Mouse (Mus musculus) liver, adult 2 months (tissue): ENCODE data around the gene Cdk19. TPM values are rescaled to one million over a fixed set of nuclear protein-coding genes. Genes with fewer than 3 reads are reported as not detected.

Source experiments
- DNase-seq: peaks from one replicate; pipeline ENCODE4 v3.0.0-alpha.2; 2011; ENCODE audit warnings: low read depth, low spot score; ENCODE audit errors: extremely low read depth
- H3K27ac ChIP-seq: fragments of 200-500 bp; replicated peaks from 2 replicates; pipeline ENCODE4 v1.5.1; 2012; ENCODE audit warnings: low read depth, mild to moderate bottlenecking, control low read depth, inconsistent platforms, low read length; ENCODE audit not compliant: insufficient read depth
- H3K27me3 ChIP-seq: fragments of 200-500 bp; 2 replicates; pipeline ENCODE4 v1.6.1; 2012; ENCODE audit warnings: mild to moderate bottlenecking, moderate library complexity, low read length, inconsistent platforms; ENCODE audit not compliant: control insufficient read depth, insufficient read depth
- H3K36me3 ChIP-seq: fragments of 200-500 bp; 2 replicates; pipeline ENCODE4 v1.6.1; 2012; ENCODE audit warnings: low read length, inconsistent platforms; ENCODE audit not compliant: control insufficient read depth, insufficient read depth
- H3K4me1 ChIP-seq: fragments of 200-500 bp; 2 replicates; pipeline ENCODE4 v1.6.1; 2011; ENCODE audit warnings: low read length; ENCODE audit not compliant: control insufficient read depth, insufficient read depth
- H3K4me3 ChIP-seq: fragments of 200-500 bp; 2 replicates; pipeline ENCODE4 v1.5.1; 2011; ENCODE audit warnings: low read depth, mild to moderate bottlenecking, control low read depth, low read length, moderate library complexity; ENCODE audit not compliant: insufficient read depth
- H3K79me2 ChIP-seq: fragments of 200-500 bp; 2 replicates; pipeline ENCODE4 v1.6.1; 2012; ENCODE audit warnings: inconsistent platforms, mild to moderate bottlenecking, low read length, moderate library complexity; ENCODE audit not compliant: control insufficient read depth, insufficient read depth
- H3K9ac ChIP-seq: fragments of 200-500 bp; 2 replicates; pipeline ENCODE4 v1.6.1; 2012; ENCODE audit warnings: low read depth, mild to moderate bottlenecking, control low read depth, inconsistent platforms, low read length
- CTCF ChIP-seq: fragments of 200-500 bp; IDR thresholded peaks from 2 replicates; pipeline ENCODE4 v1.5.1; 2011; ENCODE audit warnings: low read depth, low read length, control low read depth
- POLR2A ChIP-seq: fragments of 200-500 bp; IDR thresholded peaks from 2 replicates; pipeline ENCODE4 v1.6.1; 2011; ENCODE audit warnings: low read length, control low read depth; ENCODE audit not compliant: insufficient read depth; ENCODE audit errors: extremely low read depth
- WGBS: fragments of 180-500 bp; shearing (Covaris S2); methylation state at CpG from one replicate; pipeline ENCODE4 v1.1.7; 2018; 5-methylcytosine and 5-hydroxymethylcytosine counted together
- polyA plus RNA-seq: library from polyadenylated mRNA; depleted of rRNA; stranded (reverse); fragments of >200 nt; gene quantifications from 2 replicates; pipeline ENCODE4 v1.2.3, GENCODE M21; 2012
- total RNA-seq: library from RNA; depleted of rRNA; stranded (reverse); fragments of >200 nt; gene quantifications from 2 replicates; pipeline ENCODE4 v1.2.3, GENCODE M21; 2014

Gene Cdk19
- total and polyA plus RNA-seq, 2 experiments: 1.4 to 4.3 TPM

DNA sequence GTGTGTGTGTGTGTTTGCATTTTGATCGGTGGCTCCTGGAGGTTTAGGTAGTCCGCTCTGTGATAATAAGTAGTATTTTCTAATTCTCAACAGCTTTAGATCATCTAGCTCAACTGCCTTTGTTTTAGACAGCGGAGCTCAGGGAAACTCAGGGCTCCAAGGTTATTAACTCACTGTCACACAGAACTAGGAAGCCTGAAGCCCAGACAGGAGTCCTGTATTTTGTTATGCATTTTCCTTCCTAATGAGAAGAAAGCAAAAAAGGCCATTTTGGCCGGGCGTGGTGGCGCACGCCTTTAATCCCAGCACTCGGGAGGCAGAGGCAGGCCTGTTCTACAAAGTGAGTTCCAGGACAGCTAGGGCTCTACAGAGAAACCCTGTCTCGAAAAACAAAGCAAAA is 14.7 kb downstream of the Cdk19 start:
- WGBS: 82% methylated on average over 9 of the region's 9 CpGs
- no peak for TF ChIP-seq CTCF
- no peak for TF ChIP-seq POLR2A
- H3K4me1 ChIP-seq: no peaks in the 10 kb centered on the region; the same call in 1 of the 2 replicates

DNA sequence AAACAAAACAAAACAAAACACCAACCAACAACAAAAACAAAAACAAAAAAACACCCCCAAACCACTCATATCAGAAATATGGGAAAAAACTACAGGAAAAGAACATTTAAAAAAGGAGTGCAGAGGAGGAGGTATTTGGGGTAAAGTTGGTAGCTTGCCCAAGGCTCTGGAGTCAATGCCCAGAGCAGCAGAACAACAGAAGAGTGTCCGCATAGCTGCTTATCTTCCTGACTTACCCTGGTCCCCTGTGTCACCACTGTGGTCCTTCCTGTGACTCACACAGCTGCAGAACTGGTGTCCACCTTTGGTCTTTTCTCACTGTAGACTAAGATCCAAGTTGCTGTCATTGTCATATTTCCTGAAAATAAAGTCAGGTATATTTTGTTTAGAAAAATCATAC is 15.2 kb downstream of the Cdk19 start:
- H3K36me3 ChIP-seq: no peaks in the 10 kb centered on the region
- no peak overlapping the region for H3K9ac ChIP-seq
- no peaks in the 10 kb centered on the region; the same call in 1 of the 2 replicates for H3K4me1 ChIP-seq
- WGBS: 39% methylated on average over 1 of the region's 1 CpGs
- TF ChIP-seq POLR2A (no peak), CTCF (no peak)
- peaks cover 7% of the 10 kb centered on the region; the same call in 1 of the 2 replicates for H3K79me2 ChIP-seq
- DNase-seq: no peak
- no peak overlapping the region for H3K27ac ChIP-seq
- no peak overlapping the region for H3K4me3 ChIP-seq
- H3K27me3 ChIP-seq: no peaks in the 10 kb centered on the region

More for the DNA sequence above, 14.7 kb downstream of the Cdk19 start:
- DNase-seq: no peak
- H3K79me2 ChIP-seq: peaks cover 8% of the 10 kb centered on the region; the same call in 1 of the 2 replicates
- no peaks in the 10 kb centered on the region for H3K36me3 ChIP-seq
- H3K4me3 ChIP-seq: no peak overlapping the region
- H3K27ac ChIP-seq: no peak overlapping the region
- H3K27me3 ChIP-seq: no peaks in the 10 kb centered on the region
- H3K9ac ChIP-seq: no peak overlapping the region

DNA sequence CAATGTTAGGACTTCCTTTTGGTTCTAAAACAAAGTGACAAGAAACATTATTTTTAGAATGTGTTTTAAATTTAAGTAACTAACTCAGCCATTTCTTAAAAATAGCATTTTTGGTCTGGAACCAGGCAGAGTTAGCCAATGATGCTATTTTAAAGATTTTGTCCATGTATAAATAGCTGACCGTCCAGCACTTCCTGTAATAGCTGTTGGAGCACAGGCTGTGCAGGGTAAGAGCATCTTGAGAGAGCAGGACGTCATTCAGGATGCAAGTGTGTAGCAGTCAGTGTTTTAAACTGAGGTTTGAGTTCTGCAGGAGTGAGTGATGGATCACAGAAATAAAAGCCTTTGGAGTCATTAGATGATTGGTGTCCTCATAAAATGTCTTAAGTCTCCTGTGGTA is 18.8 kb downstream of the Cdk19 start:
- H3K27ac ChIP-seq: no peak overlapping the region
- TF ChIP-seq CTCF (no peak), POLR2A (no peak)
- H3K79me2 ChIP-seq: peaks cover 8% of the 10 kb centered on the region; the same call in 1 of the 2 replicates
- WGBS: 67% methylated on average over 2 of the region's 2 CpGs
- DNase-seq: no peak
- H3K4me1 ChIP-seq: no peaks in the 10 kb centered on the region
- no peaks in the 10 kb centered on the region for H3K27me3 ChIP-seq
- H3K9ac ChIP-seq: no peak overlapping the region
- no peak overlapping the region for H3K4me3 ChIP-seq
- no peaks in the 10 kb centered on the region for H3K36me3 ChIP-seq

DNA sequence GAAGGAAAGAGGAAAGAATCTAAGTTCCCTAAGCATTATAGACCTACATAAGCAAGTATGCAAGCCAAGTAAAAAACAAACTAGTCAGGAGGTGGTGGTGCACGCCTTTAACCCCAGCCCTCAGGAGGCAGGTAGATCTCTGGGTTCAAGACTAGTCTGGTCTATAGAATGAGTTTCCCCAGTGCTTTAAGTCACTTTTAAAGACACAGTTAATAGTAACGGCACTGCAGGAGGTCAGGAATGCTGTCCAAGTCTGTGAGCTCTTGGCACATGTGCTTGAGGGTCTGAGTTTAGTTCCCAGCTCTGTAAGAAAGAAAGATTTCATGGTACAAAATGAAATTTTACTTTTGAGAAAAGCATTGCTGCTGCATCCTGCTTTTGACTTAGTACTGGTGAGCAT is 19.8 kb downstream of the Cdk19 start:
- no peaks in the 10 kb centered on the region for H3K27me3 ChIP-seq
- no peak overlapping the region for H3K4me3 ChIP-seq
- H3K36me3 ChIP-seq: no peaks in the 10 kb centered on the region
- H3K79me2 ChIP-seq: peaks cover 10% of the 10 kb centered on the region; the same call in 1 of the 2 replicates
- no peak for DNase-seq
- H3K4me1 ChIP-seq: no peaks in the 10 kb centered on the region
- 94% methylated on average over 2 of the region's 2 CpGs for WGBS
- TF ChIP-seq POLR2A: no peak
- TF ChIP-seq CTCF: no peak
- no peak overlapping the region for H3K27ac ChIP-seq
- no peak overlapping the region for H3K9ac ChIP-seq

DNA sequence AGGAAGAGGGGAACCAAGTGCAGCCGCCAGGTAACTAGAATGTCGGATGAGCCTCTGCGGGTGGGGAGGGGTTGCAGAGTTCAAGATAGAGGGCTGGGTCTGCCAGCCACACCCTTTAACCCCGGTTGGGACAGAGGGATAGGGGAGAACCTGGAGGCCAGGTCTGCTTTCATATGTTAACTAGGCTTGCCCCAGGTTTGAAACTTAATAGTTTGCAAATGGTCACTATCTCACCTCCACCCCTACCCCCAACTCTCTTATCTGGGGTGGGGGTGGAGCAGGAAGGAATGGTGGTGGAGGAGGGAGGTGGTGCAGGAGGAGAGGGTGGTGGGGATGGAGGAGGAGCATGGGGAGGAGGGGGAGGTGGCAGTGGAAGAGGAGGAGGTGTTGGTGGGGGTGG is 23.6 kb downstream of the Cdk19 start:
- DNase-seq: no peak
- H3K27me3 ChIP-seq: no peaks in the 10 kb centered on the region
- WGBS: 52% methylated on average over 4 of the region's 4 CpGs
- peaks cover 10% of the 10 kb centered on the region; the same call in 1 of the 2 replicates for H3K79me2 ChIP-seq
- TF ChIP-seq CTCF (no peak), POLR2A (no peak)
- H3K4me3 ChIP-seq: no peak overlapping the region
- H3K4me1 ChIP-seq: no peaks in the 10 kb centered on the region
- H3K9ac ChIP-seq: no peak overlapping the region
- H3K36me3 ChIP-seq: no peaks in the 10 kb centered on the region
- H3K27ac ChIP-seq: no peak overlapping the region

DNA sequence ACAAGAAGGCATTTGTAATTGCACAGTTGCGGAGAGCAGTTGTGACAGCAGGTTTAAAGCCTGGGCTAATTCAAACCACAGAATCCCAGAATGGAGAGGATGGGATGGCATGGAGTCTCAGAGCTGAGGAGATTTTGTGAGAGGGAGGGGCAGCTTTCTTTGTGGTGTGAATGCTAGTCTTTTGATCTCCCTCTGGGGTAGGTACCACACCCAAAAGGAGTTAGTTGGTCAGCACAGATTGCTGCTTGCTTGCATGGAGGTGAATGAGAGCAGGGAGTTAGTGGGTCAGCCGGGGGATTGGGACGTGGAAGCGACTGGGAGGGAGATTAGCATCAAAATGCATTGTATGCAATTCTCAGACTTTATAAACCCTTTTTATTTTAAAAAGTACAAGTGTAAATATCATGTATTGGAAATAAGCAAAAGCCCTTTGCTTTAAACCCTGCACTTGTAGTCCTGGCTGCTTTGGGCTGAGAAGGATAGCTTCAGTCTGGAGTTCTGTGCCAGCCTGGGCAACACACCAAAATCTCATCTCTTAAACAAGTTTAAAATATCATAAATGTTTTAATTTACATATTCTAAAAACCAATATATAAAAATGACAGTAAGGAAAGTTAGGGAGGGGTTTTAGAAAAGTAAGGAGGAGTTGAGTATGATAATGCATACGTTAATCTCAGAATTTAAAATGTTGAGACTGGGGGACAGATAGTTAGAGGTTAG is 25.4 kb downstream of the Cdk19 start:
- Histone ChIP-seq H3K79me2 (peaks cover 10% of the 10 kb centered on the region; the same call in 1 of the 2 replicates), H3K27ac (no peak overlapping the region), H3K4me1 (no peaks in the 10 kb centered on the region), H3K27me3 (no peaks in the 10 kb centered on the region), H3K36me3 (no peaks in the 10 kb centered on the region), H3K4me3 (no peak overlapping the region), H3K9ac (no peak overlapping the region)
- no peak for DNase-seq
- no peak for TF ChIP-seq POLR2A
- TF ChIP-seq CTCF: no peak
- 94% methylated on average over 5 of the region's 5 CpGs for WGBS
